Mouse (Mus musculus) gonadal fat pad, adult 2 months (tissue): ENCODE data around the gene Fyn. TPM values are rescaled to one million over a fixed set of nuclear protein-coding genes. Genes with fewer than 3 reads are reported as not detected.

ENCODE experiments used
- DNase-seq: peaks from one replicate; pipeline ENCODE4 v3.0.0-alpha.2; 2012; ENCODE audit warnings: low read depth
- polyA plus RNA-seq: library from polyadenylated mRNA; depleted of rRNA; stranded (reverse); fragments of >200 nt; gene quantifications from 2 replicates; pipeline ENCODE4 v1.2.3, GENCODE M21; 2012

The Fyn gene
- polyA plus RNA-seq, 1 experiment: 16.8 TPM

DNA sequence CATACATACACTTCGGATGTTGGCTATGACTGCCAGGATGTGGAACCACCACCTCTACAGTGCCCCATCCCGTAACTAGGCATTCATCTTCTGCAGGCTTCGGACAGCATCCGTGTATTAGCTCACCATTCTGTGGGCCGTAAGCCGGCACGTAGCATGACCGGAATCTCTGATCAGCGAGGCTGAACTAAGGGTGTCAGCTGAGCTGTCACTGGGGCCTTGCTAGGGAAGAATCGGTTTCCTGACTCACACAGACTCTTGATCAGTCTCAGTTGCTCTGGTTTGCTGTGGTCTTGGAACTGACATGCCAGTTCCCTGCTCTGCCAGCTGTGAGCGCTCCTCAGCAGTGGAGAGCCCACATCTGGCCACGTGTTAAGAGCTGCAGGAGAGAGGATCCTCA, 137.7 kb downstream of the Fyn start:
- no peak for DNase-seq

DNA sequence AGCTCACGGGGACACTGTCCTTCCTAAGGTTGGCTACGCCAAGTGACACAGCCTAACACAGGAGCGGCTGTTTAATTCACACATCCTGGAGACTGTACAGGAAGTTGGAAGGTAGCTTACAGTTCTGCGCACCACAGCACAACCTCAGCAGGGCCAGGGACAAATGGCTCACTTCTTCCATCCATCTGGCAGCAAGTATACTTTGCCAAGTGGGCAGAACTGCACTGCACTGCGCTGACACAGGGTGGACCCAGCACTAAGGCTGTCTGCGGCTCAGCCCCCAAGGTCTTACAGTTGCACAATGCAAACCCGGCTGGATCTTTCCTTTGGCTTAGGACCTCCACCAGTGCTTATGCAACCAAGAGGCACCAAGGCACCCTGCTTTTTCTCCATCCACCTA, 138.2 kb downstream of the Fyn start:
- no peak for DNase-seq

DNA sequence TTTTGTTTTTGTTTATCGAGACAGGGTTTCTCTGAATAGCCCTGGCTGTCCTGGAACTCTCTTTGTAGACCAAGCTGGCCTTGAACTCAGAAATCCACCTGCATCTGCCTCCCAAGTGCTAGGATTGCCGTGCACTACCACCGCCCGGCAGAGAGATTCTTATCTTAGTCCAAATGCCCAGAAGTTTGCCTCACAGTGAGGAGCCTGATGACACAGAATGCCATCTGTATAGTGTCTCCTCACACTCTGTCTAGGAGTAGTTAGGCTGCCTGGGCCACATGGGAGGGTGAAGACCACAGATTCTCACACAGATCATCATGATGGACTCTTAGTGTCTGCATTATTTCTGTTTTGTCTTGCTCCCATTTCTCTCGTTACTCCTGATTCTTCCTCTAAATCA, 140.1 kb downstream of the Fyn start:
- DNase-seq: no peak

DNA sequence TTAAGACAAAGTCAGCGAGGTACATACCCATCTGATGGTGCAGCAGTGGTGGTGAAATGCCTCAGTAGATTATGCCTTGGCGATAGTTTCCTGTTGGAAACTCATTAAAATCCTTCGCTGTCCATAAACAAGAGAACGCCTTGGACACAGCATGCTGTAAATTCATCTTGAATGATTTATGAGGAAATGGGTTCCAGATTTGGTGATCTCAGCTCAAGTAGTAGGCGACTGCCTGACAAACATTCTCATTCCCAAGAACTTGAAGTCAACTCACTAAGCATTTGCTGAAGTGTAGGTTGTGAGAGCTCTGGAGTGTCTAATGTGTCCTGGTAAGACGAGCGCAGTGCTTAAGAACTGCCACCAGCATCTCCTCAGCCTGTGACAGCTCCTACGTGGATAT, 141.3 kb downstream of the Fyn start:
- DNase-seq: no peak

DNA sequence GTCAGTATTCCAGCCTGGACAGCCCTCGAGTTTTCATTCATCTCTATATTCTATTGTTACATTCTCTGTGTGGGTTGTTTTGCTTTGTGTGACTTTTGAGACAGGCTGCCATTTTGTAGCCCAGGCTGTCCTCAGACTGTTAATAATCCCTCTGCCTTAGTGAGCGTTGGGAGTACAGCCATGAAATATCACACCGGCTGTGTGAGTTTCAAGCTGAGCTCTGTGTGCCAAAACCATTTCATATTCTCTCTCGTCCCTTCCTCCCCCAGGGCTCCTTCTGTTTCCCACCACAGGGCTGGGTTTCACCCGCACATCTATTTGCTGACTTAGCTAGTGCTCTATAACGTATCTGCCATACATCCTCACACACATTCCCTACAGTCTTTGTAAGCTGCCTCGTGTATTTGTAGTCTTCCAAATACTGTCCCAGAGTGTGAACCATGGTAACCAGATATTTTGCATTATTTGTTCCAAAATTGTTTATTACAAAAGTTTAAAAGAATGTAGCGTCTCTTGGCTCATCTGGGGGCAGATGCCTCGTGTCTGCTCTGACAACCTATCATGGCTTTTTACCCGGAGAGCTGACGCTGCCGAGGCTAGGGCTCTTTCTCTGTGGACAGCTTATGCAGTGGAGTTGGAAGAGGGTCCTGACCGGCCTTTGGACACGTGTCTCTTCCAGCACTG, 144.1 kb downstream of the Fyn start:
- DNase-seq: no peak

DNA sequence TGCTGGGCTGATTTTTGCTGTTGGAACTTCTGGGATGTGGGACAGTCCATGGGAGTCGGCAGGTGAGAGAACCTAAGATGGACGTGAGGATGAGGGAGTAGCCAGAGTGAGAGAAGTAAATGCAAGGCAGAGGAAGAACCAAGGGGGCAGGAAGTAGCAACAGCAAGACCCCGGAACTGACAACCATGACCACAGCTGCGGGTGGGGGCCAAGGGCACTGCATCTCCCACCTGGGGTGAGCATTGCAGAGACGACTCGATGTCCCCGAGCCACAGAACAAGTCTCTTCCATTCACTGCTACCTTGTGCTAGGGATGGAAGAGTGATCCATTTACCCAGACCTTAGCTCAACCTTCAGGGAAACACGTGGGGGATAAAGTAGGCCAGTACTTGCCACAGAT, 146.3 kb downstream of the Fyn start:
- no peak for DNase-seq

DNA sequence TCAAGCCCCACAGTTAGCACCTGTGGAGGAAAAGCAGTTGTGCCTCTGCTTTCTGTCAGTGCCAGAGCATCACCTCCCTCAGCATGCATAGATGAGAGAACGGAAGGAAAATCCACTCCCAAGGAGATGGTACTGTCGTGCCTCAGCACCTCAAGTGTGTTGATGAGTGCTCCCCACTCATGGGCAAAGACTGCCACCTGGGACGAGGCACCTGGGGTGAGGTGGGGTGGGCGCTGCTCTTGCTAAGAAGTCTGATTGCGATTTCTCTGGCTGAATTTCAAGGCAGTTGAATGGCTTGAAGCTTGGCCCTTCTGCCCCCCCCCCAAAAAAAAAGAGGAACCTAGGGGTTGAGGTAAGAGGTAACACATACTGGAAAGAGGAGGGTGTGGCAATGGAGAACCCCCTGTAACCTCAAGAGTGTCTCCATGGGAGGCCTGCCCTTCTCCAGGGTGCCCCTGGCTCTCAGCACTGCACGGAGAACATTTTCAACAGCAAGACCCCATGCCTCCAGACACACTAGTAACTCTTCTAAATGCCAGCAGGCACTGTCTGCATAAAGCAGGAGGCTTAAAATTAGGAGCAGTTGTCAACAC, 148.0 kb downstream of the Fyn start:
- no peak for DNase-seq

DNA sequence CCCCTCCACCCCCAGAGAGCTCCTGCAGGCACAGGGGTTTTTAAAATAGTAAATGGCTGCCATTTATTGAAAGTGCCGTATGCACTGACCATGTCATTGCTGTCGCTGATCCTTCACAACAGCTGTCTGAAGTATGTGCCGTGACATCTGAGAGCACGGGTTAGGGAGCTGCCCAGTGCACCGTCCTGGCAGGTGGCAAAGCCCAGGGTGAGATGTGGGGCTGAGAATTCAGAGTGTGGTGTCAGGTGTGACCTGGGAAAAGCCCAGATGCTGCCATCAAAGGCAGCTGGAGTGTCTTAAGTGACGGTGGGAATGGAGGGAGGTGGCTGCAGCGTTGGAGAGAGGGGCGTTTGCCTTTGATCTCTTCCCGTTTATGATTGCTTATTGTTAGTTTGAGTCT, 148.7 kb downstream of the Fyn start:
- DNase-seq: no peak

DNA sequence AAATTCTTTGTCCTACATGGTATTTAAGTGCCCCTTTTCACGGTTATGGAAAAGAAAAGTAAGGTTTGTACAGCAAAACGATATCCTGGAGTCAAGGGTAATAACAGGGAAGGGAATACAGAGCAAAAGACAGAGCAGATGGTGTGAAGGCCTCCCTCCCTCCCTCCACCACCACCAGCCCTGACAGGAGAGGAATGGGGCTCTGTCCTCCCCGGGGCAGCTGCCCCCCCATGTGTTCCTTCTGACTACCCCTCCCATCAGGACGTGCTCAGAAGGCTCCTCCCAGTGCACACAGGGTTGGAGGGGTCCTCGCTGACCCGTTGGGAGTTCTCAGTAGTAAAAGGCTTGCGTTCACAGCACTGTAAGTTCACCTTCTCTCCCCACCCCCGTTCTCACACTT, 149.6 kb downstream of the Fyn start:
- no peak for DNase-seq

DNA sequence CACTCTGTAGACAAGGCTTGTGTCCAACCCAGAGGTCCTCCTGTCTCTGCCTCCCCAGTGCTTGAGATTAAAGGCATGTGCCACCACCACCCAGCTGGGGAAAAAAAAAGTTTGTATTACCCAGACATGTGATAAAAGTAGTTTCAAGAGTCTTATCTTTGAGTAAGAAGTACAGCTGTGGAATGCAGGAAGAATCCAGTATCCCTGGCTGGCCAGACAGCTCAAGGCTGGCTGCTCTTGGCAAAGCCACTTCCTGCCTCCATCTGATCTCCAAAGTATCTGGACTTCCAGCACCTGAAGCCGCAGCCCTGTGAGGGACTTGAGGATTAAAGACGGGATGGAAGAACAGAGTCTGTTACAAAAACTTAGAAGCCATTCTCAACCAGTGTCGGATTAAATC, 150.2 kb downstream of the Fyn start:
- DNase-seq: no peak

DNA sequence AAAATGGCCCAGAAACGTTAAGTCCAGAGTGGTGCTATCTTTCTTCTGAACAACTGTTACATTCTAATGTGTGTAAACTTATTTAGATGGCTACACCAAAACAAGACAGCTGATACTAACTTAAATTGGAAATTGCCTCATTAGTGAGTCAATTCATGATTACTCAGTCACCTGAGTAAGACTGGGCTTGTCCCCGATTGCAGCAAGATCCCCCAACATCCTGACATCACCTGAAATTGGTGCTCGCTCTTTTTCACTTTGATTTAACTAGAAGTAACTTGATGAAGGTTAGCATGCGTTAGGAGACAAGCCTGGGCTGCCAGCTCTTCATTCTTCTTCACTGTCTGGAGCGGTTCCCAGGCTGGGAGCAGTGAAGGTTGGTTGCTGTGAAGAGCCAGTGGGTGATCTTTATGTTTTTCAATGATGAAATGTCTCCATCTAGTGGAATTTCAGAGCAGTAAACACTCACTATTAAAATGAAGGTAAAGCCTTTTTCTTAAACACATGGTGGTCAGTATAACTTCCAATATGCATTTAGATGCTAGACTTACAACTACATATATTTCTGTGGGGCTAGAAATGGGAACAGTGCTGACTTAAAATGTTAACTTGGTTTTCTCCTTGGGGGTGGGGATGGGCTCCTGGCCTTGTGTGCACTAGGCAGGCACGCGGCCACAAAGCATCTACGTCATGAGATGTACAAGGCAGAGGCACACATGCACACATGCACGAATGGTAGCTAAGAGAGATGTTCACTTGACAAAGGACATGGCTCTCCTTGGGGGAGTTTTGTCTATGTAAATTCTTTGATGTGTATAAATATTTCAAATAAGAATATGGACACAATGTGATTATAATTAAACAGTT, 151.7 kb downstream of the Fyn start:
- no peak for DNase-seq

DNA sequence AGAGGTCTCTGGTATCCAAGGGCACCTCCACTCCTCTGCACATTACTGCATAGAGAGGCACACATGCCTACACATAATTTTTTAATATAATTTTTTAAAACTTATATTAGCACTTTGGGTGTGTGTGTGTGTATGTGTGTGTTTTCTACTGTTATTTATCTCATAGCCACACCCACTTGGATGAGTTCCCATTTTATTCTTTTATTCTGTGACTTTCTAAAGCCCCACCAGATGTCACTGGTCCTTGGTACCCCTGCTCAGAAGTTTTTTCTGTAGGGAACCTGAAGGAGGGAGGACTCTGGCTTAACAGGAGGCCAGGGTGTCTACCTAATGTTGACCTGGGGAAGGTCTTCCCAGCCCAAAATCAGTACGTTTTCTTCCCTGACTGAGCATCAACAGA, 152.7 kb downstream of the Fyn start:
- no peak for DNase-seq

DNA sequence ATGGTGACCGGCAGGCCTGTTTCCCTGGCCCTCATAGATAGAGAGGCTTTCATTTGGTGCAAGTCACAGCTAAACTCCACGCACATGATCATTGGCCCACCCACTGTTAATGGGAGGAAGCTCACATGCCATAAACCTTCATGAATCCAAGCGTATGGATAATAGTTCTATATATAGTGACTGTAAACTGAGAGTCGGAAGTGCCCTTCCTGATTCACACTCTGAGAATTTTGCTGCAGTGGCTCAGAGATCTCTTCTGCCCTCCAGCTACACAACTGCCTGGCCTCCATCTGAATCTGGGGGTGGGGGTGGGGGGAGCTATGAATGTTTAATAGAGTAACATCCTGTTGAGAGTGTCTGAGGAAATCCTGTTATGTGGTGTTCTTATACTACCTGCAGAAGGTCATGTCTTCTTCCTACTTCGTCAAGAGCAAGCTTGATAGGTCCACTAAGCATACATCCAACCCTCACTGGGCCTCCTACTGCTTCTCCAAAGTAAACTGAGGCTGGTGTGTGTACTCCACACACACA, 153.3 kb downstream of the Fyn start:
- no peak for DNase-seq

DNA sequence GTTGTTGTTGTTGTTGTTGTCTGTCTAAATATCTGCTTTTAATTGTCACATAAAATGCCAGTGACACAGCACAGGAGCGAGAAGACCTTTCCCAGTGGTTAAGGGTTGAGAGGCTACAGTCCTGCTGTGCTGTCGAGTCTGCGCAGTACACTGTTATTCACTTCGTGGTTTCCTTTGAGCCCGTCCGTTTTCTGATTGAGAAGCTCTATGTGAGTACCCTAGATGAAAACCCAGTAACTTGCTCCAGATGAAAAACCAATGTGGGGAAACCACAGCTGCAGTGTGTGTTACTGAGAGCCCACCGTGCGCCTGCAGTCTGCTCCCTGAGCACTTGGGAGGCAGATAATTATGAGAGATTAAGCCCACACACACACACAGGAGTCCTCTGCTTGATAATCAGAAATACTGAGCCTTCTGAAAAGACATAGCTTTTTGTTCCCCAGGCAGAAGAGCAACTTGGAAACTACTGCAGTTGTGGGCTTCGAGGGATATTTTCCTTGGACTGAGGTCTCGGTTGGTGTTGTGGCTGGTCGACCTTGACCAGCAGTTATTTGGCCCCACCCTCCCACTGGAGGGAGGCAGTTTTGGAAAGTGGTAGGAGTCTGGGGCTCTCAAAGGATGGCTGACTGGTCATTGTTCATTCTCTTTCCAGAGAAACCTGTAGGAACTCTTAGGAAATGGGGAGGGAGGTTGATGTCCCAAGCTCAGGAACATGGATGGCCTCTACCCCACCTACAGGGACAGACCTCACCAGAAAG, 154.4 kb downstream of the Fyn start:
- no peak for DNase-seq

DNA sequence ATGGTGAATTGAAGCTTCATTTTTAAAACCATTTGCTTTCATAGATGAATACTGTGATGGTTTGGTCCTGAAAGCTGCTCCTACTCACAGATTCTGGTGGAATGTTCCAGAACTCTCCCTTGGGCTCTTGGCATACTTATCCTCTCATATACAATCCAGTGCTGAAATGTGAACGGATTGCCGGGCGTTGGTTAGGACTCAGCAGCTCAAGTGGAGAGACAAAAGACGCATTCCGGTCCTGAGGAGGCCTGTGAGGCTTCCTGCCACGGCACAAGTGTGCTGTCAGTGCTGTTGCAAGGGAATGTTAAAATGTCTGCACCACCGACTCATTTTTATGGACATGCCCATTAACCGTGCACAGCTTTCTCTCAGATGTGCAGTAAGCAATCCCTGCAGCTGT, 155.7 kb downstream of the Fyn start:
- DNase-seq: no peak

DNA sequence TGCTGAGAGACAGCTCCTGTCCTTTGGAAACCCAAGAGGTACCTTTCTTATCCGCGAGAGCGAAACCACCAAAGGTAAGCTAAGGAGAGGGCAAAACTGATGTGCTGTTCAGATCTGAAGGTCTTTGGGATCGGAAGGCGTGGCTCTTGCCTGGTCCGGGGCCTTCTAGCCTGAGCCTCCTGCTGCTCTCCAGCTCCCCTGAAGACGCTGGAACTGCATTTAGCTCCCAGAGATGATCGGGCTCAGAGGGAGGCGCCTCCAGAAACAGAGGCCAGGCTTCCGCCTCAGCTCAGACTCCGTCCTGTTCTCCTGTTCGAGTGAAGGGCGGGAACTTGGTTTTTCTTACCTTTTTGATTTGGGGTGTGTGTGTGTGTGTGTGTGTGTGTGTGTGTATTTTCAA, 156.8 kb downstream of the Fyn start:
- no peak for DNase-seq

DNA sequence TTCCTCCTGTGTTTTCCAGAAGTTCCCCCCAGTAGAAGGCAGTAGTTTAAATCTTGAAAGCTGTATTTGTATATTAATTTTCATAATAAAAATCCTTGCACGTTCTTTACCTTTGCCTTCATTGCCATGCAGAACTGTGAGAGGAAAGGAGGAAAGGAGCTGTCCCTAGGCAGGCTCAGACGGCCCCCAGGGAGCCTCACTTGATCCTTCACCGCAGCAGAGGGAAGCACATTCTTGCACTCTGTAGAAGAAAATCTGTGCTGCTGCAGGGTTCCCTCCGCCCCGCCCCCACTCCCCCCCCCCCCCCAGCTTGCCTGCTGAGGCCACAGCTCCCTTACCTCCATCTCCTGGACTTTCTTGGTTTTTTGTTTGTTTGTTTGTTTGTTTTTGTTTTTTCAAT, 158.5 kb downstream of the Fyn start:
- DNase-seq: no peak

DNA sequence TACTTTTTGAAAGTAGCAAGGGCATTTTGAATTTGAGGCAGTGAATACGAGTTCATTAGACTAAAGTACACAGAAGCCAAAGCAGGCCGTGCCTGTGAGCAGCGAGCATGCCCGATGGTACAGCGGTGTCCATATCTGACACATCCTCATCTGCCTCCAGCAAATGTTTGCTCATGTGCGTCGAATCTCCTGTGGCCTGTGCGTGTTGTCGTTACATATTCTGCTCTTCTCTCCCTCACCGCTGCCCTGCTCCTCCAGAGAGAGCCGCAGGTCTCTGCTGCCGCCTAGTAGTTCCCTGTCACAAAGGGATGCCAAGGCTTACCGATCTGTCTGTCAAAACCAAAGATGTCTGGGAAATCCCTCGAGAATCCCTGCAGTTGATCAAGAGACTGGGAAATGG, 160.5 kb downstream of the Fyn start:
- no peak for DNase-seq

DNA sequence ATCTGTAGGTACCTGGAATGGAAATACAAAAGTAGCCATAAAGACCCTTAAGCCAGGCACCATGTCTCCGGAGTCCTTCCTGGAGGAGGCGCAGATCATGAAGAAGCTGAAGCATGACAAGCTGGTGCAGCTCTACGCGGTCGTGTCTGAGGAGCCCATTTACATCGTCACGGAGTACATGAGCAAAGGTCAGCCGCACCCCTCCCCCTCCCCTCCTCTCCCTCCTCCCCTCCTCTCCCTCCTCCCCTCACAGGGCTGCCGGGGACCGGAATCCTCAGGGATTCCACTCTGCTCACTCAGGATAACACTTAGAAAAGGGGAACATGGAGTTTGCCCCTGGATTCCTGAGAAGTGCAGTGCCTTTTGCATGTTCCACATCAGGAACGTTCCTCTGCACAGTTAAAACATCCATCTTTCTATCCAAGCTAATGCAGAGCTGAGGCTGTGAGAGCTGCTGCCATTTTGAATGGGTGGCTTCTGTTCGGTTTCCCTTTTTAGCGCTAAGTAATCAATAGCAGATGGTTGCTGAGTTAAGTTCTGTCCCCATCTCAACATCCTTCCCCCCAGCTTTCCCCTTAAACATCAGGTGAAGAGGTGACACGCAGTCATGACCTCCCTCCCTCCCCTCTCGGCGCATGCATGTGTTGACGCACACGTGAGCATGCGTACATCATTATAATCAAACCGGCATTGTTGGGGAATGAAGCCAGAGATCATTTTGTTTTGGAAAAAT, 163.5 kb downstream of the Fyn start:
- no peak for DNase-seq

DNA sequence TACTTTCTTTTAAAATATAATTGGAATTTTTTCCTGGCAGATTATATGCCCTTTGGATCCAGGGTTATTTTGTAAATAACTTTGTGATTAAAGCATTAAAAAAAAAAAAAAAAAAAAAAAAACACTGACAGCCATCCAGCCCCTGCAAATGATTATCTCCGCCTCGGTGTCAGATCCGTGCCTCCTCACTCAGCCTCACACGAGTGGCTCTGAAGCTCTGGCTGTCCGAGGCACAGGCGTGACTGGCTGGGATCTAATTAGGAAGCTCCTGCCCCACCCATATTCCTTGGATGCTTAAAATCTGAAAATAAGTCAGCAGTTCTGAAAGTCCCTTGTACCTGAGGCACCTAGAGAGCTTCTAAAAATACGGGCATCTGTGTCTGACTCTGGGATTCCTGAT, 164.2 kb downstream of the Fyn start:
- no peak for DNase-seq

DNA sequence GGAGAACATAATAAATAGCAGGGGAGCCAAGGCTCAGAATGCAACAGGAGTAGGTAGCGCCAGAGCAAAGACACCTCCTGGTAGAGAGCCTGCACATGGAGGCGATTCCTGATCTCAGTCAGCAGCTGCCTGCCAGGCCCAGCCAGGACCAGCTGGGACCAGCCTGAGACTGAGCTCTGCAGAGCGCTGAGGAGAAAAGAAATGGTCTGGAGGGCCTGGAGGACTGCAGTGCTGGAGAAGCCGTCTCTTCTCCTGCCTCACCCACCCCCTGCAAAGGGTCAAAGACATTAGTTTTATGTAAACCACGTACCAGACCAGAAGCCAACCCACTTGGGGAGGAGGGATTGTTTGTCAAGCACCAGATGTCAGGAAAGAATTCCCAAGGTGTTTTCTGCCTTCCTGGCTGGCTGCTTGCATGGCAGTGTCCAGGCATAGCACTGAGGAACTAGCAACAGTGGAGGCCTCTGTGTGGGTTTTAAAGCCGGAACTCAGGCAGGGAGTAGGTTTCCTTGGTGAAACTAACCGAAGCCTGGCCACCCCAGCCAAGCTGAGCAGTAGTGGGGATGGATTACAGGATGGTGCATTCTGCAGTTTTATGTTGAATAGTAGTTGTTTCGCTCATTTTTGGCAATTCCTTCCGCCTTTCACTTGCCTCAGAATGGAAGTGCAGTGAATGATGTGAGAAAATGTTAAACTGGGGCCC, 165.8 kb downstream of the Fyn start:
- no peak for DNase-seq
